Mouse (Mus musculus) CH12.LX (cell line): Measurements from ENCODE around the gene Hist1h3e. TPM values are rescaled to one million over a fixed set of nuclear protein-coding genes. Genes with fewer than 3 reads are reported as not detected.

Source experiments
- DNase-seq: peaks from one replicate; pipeline ENCODE4 v3.0.0-alpha.2; 2013; ENCODE audit errors: extremely low read depth
- H3K27ac ChIP-seq: 2 replicates; pipeline ENCODE4 v1.5.1; 2012; ENCODE audit warnings: low read depth, mild to moderate bottlenecking, control low read depth, moderate library complexity; ENCODE audit not compliant: insufficient read depth
- H3K27me3 ChIP-seq: replicated peaks from 2 replicates; pipeline ENCODE3; 2012; ENCODE audit warnings: inconsistent platforms
- H3K36me3 ChIP-seq, 2 experiments: replicated peaks in 1 of 2; 2 replicates each; pipeline versions ENCODE3 to v1.6.1; 2012; ENCODE audit warnings: inconsistent platforms in 1 of 2, low read length in 1 of 2, mild to moderate bottlenecking in 1 of 2, mixed read lengths in 1 of 2, moderate library complexity in 1 of 2; ENCODE audit not compliant: control insufficient read depth in 1 of 2, insufficient read depth in 1 of 2
- H3K4me1 ChIP-seq, 2 experiments: 2 replicates each; pipeline ENCODE4 v1.6.1; 2012; ENCODE audit warnings: inconsistent platforms in 1 of 2, moderate library complexity in 1 of 2; ENCODE audit not compliant: insufficient read depth in 2 of 2, control insufficient read depth in 1 of 2
- H3K4me2 ChIP-seq: 2 replicates; pipeline ENCODE4 v1.6.1; 2012; ENCODE audit warnings: low read depth, mild to moderate bottlenecking, control low read depth; ENCODE audit not compliant: poor library complexity, insufficient read depth, severe bottlenecking
- H3K4me3 ChIP-seq, 3 experiments: fragments of 150-350 bp in 1 of 3; sonication (generic) in 1 of 3; replicated peaks in 1 of 3; 2 replicates each; pipeline versions ENCODE3 to v1.5.1; 2011 to 2012; ENCODE audit warnings: low read depth in 2 of 3, low read length in 2 of 3, mild to moderate bottlenecking in 2 of 3, moderate library complexity in 2 of 3, control low read depth in 1 of 3, improper control_type of control experiment in 1 of 3, inconsistent platforms in 1 of 3, mixed read lengths in 1 of 3; ENCODE audit not compliant: poor library complexity in 1 of 3
- H3K79me2 ChIP-seq: replicated peaks from 2 replicates; pipeline ENCODE4 v1.6.1; 2012; ENCODE audit warnings: mild to moderate bottlenecking, moderate library complexity; ENCODE audit not compliant: control insufficient read depth, poor library complexity, insufficient read depth, severe bottlenecking; ENCODE audit errors: extremely low read depth
- H3K9ac ChIP-seq: 2 replicates; pipeline ENCODE4 v1.6.1; 2012; ENCODE audit warnings: low read depth, mild to moderate bottlenecking, control low read depth, moderate library complexity; ENCODE audit not compliant: insufficient read depth
- H3K9me3 ChIP-seq: replicated peaks from 2 replicates; pipeline ENCODE3; 2012; ENCODE audit warnings: low read length, inconsistent platforms, mixed read lengths
- BHLHE40 ChIP-seq: IDR thresholded peaks from 2 replicates; pipeline ENCODE4 v1.6.1; 2011; ENCODE audit warnings: mild to moderate bottlenecking, low read depth, low read length, improper control_type of control experiment
- CHD1 ChIP-seq: IDR thresholded peaks from 2 replicates; pipeline ENCODE4 v1.6.1; 2012; ENCODE audit warnings: low read depth, low read length, improper control_type of control experiment, inconsistent platforms
- CHD2 ChIP-seq: IDR thresholded peaks from 2 replicates; pipeline ENCODE4 v1.6.1; 2011; ENCODE audit warnings: low read length, improper control_type of control experiment
- CTCF ChIP-seq, 2 experiments: IDR thresholded peaks in 1 of 2; conservative IDR thresholded peaks in 1 of 2; 2 replicates each; pipeline ENCODE4 v1.5.1; 2011 to 2012; ENCODE audit warnings: low read depth in 2 of 2, low read length in 2 of 2, improper control_type of control experiment in 1 of 2, inconsistent platforms in 1 of 2, mild to moderate bottlenecking in 1 of 2, moderate library complexity in 1 of 2
- E2F4 ChIP-seq: IDR thresholded peaks from 2 replicates; pipeline ENCODE4 v1.6.1; 2011; ENCODE audit warnings: low read depth, low read length, improper control_type of control experiment; ENCODE audit not compliant: insufficient replicate concordance
- ELF1 ChIP-seq: IDR thresholded peaks from 2 replicates; pipeline ENCODE4 v1.6.1; 2014; ENCODE audit warnings: low read depth, mild to moderate bottlenecking, inconsistent platforms, low read length, improper control_type of control experiment
- EP300 ChIP-seq: IDR thresholded peaks from 2 replicates; pipeline ENCODE4 v1.6.1; 2011; ENCODE audit warnings: low read length, improper control_type of control experiment
- ETS1 ChIP-seq: conservative IDR thresholded peaks from 2 replicates; pipeline ENCODE4 v1.6.1; 2012; ENCODE audit warnings: low read depth, mild to moderate bottlenecking, inconsistent platforms, low read length, improper control_type of control experiment, moderate library complexity
- IRF4 ChIP-seq: IDR thresholded peaks from 2 replicates; pipeline ENCODE4 v1.6.1; 2014; ENCODE audit warnings: low read depth, mild to moderate bottlenecking, inconsistent platforms, low read length, improper control_type of control experiment
- KAT2A ChIP-seq: IDR thresholded peaks from 2 replicates; pipeline ENCODE4 v1.6.1; 2012; ENCODE audit warnings: low read length, improper control_type of control experiment, inconsistent platforms; ENCODE audit not compliant: insufficient replicate concordance
- MAFK ChIP-seq: IDR thresholded peaks from 2 replicates; pipeline ENCODE4 v1.6.1; 2011; ENCODE audit warnings: low read length, improper control_type of control experiment; ENCODE audit not compliant: insufficient replicate concordance
- MAX ChIP-seq: IDR thresholded peaks from 2 replicates; pipeline ENCODE4 v1.6.1; 2011; ENCODE audit warnings: low read length, improper control_type of control experiment
- MEF2A ChIP-seq: IDR thresholded peaks from 2 replicates; pipeline ENCODE4 v1.6.1; 2014; ENCODE audit warnings: low read depth, mild to moderate bottlenecking, inconsistent platforms, low read length, improper control_type of control experiment, borderline replicate concordance
- MXI1 ChIP-seq: IDR thresholded peaks from 2 replicates; pipeline ENCODE4 v1.6.1; 2011; ENCODE audit warnings: mild to moderate bottlenecking, low read depth, low read length, improper control_type of control experiment
- MYC ChIP-seq: IDR thresholded peaks from 2 replicates; pipeline ENCODE4 v1.6.1; 2011; ENCODE audit warnings: low read depth, mild to moderate bottlenecking, improper control_type of control experiment, low read length
- NRF1 ChIP-seq: IDR thresholded peaks from 2 replicates; pipeline ENCODE4 v1.6.1; 2014; ENCODE audit warnings: low read depth, mild to moderate bottlenecking, inconsistent platforms, low read length, improper control_type of control experiment, moderate library complexity
- RAD21 ChIP-seq: IDR thresholded peaks from 2 replicates; pipeline ENCODE4 v1.6.1; 2011; ENCODE audit warnings: low read depth, mild to moderate bottlenecking, low read length, improper control_type of control experiment, moderate library complexity
- SIN3A ChIP-seq: IDR thresholded peaks from 2 replicates; pipeline ENCODE4 v1.6.1; 2012; ENCODE audit warnings: low read length, improper control_type of control experiment, inconsistent platforms
- TBP ChIP-seq: conservative IDR thresholded peaks from 2 replicates; pipeline ENCODE4 v1.6.1; 2011; ENCODE audit warnings: low read depth, low read length, improper control_type of control experiment
- UBTF ChIP-seq: IDR thresholded peaks from 2 replicates; pipeline ENCODE4 v1.6.1; 2012; ENCODE audit warnings: low read depth, mild to moderate bottlenecking, inconsistent platforms, low read length, improper control_type of control experiment, moderate library complexity
- USF2 ChIP-seq: conservative IDR thresholded peaks from 2 replicates; pipeline ENCODE4 v1.6.1; 2011; ENCODE audit warnings: low read depth, low read length, improper control_type of control experiment
- ZC3H11A ChIP-seq: IDR thresholded peaks from 2 replicates; pipeline ENCODE4 v1.6.1; 2012; ENCODE audit warnings: low read depth, mild to moderate bottlenecking, inconsistent platforms, low read length, improper control_type of control experiment
- ZNF384 ChIP-seq: IDR thresholded peaks from 2 replicates; pipeline ENCODE4 v1.6.1; 2012; ENCODE audit warnings: low read depth, low read length, improper control_type of control experiment, inconsistent platforms
- dilution Hi-C: fragments of 300-500 bp; cut with MboI; formaldehyde crosslinking; loops from 2 replicates; pipeline ENCODE4 v1.14.3; 2020; ENCODE audit warnings: low sequenced_read_pairs; ENCODE audit not compliant: extremely low pct_unique_long_range_greater_than_20kb, extremely low pct_ligation_motif_present
- in situ Hi-C: fragments of 300-500 bp; cut with MboI; formaldehyde crosslinking; loops from 3 replicates; pipeline ENCODE4 v1.14.3; 2019; ENCODE audit warnings: low sequenced_read_pairs, low pct_ligation_motif_present, low pct_unique_long_range_greater_than_20kb, mixed read lengths
- polyA plus RNA-seq: library from polyadenylated mRNA; unstranded; fragments of >175 nt; gene quantifications from 2 replicates; pipeline ENCODE4 v1.2.1, GENCODE M21; 2012; ENCODE audit warnings: low read depth; ENCODE audit not compliant: insufficient read length
- total RNA-seq, 2 experiments: library from RNA; depleted of rRNA; stranded (reverse); fragments of 300-350 nt in 1 of 2; fragments of >200 nt in 1 of 2; gene quantifications; 2 replicates each; pipeline ENCODE4 v1.2.3; 2012 to 2014

The Hist1h3e gene
- total and polyA plus RNA-seq, 3 experiments = 3.1 to 1,484 (median 24.2) TPM

DNA sequence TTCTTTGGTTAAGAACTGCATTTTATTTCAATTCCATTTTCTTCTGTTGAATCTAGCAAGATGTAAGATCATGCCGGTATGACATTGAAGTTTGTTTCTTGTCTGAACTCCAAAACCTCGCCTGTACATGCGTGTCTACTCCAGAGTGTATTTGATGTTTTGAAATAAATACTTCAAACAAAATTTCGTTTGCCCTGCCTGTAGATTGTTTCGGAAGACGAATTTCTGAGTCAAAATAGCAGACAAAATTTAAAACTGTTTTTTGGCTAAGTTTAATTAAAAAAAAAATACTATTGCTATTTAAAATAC is 43.9 kb downstream of the Hist1h3e start:
- in situ Hi-C loops = loop anchor here (25.0 kb wide), 1 partner anchor 1581 kb away; the partner anchor contains the start of gene Zfp184

DNA sequence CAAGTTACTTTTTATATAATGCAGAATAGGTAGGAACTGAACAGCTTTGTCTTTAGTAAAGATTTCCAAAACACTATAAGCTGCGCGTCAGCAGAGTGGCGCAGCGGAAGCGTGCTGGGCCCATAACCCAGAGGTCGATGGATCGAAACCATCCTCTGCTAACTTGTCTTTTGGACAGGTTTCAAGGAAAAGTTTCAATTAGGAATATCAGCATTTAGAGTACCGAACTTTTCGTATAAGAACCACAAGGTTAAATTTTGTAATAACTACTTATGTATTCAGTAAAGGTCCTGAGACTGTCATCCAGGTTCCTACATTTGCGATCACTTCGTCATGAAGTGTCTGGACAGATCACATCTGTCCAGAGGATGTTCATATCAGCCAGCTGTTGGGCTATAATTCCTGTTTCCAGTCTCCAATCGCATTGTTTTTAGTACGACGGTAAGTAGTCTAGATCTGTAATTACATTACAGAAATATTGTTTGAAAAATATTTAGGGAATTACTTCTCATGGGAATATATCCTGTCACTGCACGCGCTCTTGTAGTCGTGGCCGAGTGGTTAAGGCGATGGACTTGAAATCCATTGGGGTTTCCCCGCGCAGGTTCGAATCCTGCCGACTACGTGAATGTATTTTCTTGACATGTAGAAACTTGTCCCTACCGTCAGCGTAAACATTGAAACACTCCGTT is 44.4 kb downstream of the Hist1h3e start:
- H3K27me3 ChIP-seq = no peaks in the 10 kb centered on the region
- H3K9me3 ChIP-seq = no peaks in the 10 kb centered on the region
- H3K4me1 ChIP-seq = peaks cover 3 to 35% of the 10 kb centered on the region in 2 experiments; a peak in 3 of 4 replicates
- peak overlapping the region; percentile 70 for H3K27ac ChIP-seq
- no peaks in the 10 kb centered on the region for H3K79me2 ChIP-seq
- in situ Hi-C loops = loop anchor here (25.0 kb wide), 1 partner anchor 1580 kb away; the partner anchor contains the start of gene Zfp184
- dilution Hi-C loops = no loop called here
- H3K9ac ChIP-seq = peak overlapping the region; percentile 85
- peak; percentile 88 for DNase-seq
- H3K4me2 ChIP-seq = peak overlapping the region; percentile 80
- peak overlapping the region; percentile 53 to 70 (median 64) for H3K4me3 ChIP-seq
- no peak for TF ChIP-seq CHD1
- TF ChIP-seq ETS1 = no peak
- TF ChIP-seq MXI1 = 0 out of 2 replicates have a peak, but pooled peaks have one; percentile 8
- TF ChIP-seq CTCF (conservative IDR thresholded peaks at IDR 0.05 in 1 of 2, IDR thresholded peaks at IDR 0.05 in 1 of 2; ENCODE audit: low read depth in 2 of 2, low read length in 2 of 2) = no peak
- peak; percentile 62 for TF ChIP-seq NRF1
- peak; percentile 8; the same call in 1 of the 2 replicates for TF ChIP-seq IRF4
- peak; percentile 99 for TF ChIP-seq TBP
- peak; percentile 25; the same call in 1 of the 2 replicates for TF ChIP-seq BHLHE40
- TF ChIP-seq E2F4 = peak; percentile 29; the same call in 1 of the 2 replicates
- no peak for TF ChIP-seq ZC3H11A
- TF ChIP-seq ELF1 = peak; percentile 90
- 0 out of 2 replicates have a peak, but pooled peaks have one; percentile 5 for TF ChIP-seq SIN3A
- no peak for TF ChIP-seq CHD2
- no peak for TF ChIP-seq ZNF384
- no peak; the same call in 1 of the 2 replicates for TF ChIP-seq MEF2A
- no peak for TF ChIP-seq RAD21
- TF ChIP-seq UBTF = no peak
- TF ChIP-seq MAX = no peak
- TF ChIP-seq USF2 = no peak
- TF ChIP-seq KAT2A = peak; percentile 65; the same call in 1 of the 2 replicates
- TF ChIP-seq MAFK = peak; percentile 95
- TF ChIP-seq, all 38 proteins: peak for 10
- H3K36me3 ChIP-seq = no peaks in the 10 kb centered on the region

More for the DNA sequence above, 43.9 kb downstream of the Hist1h3e start:
- no peak for TF ChIP-seq ZC3H11A
- TF ChIP-seq CHD1 = peak; percentile 94; the same call in 1 of the 2 replicates
- no peak for TF ChIP-seq EP300
- TF ChIP-seq MYC = peak; percentile 44; the same call in 1 of the 2 replicates
- no peak for TF ChIP-seq ETS1
- TF ChIP-seq SIN3A = 0 out of 2 replicates have a peak, but pooled peaks have one; percentile 55
- Histone ChIP-seq H3K27me3 (no peaks in the 10 kb centered on the region), H3K4me1 (peaks cover 3 to 33% of the 10 kb centered on the region in 2 experiments; a peak in 3 of 4 replicates), H3K4me2 (no peak overlapping the region), H3K9ac (peak overlapping the region; percentile 85), H3K79me2 (no peaks in the 10 kb centered on the region), H3K9me3 (no peaks in the 10 kb centered on the region), H3K4me3 (peak overlapping the region; percentile 53 to 70 (median 57)), H3K27ac (peak overlapping the region; percentile 70), H3K36me3 (no peaks in the 10 kb centered on the region)
- dilution Hi-C loops = no loop called here
- no peak for DNase-seq
